Mouse (Mus musculus) embryonic facial prominence, embryonic 11.5 days (tissue): ENCODE data around the gene Cox4i2. TPM values are rescaled to one million over a fixed set of nuclear protein-coding genes. Genes with fewer than 3 reads are reported as not detected.

ENCODE experiments used
- ATAC-seq: fragments of 200-750 bp; cut with Nextera tagmentation; replicated peaks from 2 replicates; pipeline ENCODE4 v1.8.0; 2017; ENCODE audit warnings: low read depth; ENCODE audit not compliant: insufficient number of reproducible peaks, low FRiP score, low TSS enrichment
- DNase-seq: peaks from one replicate; pipeline ENCODE4 v3.0.0-alpha.2; 2015; ENCODE audit warnings: low spot score
- H3K27ac ChIP-seq: fragments of 300-500 bp; sonication (generic); replicated peaks from 2 replicates; pipeline ENCODE4 v1.5.1; 2014; ENCODE audit warnings: mild to moderate bottlenecking, low read depth, low read length, control low read depth
- H3K27me3 ChIP-seq: fragments of 300-500 bp; sonication (generic); 2 replicates; pipeline ENCODE4 v1.6.1; 2014; ENCODE audit warnings: mild to moderate bottlenecking, low read length, moderate library complexity, mixed read lengths; ENCODE audit not compliant: control insufficient read depth, insufficient read depth
- H3K36me3 ChIP-seq: fragments of 300-500 bp; sonication (generic); replicated peaks from 2 replicates; pipeline ENCODE4 v1.6.1; 2014; ENCODE audit warnings: low read depth, mild to moderate bottlenecking, low read length, moderate library complexity, mixed read lengths; ENCODE audit not compliant: control insufficient read depth, insufficient read depth
- H3K4me1 ChIP-seq: fragments of 300-500 bp; sonication (generic); 2 replicates; pipeline ENCODE4 v1.6.1; 2014; ENCODE audit warnings: low read length, mixed read lengths; ENCODE audit not compliant: control insufficient read depth, insufficient read depth
- H3K4me2 ChIP-seq: fragments of 300-500 bp; sonication (generic); 2 replicates; pipeline ENCODE4 v1.6.1; 2014; ENCODE audit warnings: low read depth, mild to moderate bottlenecking, control low read depth, low read length, moderate library complexity
- H3K4me3 ChIP-seq: fragments of 300-500 bp; sonication (generic); 2 replicates; pipeline ENCODE4 v1.5.1; 2014; ENCODE audit warnings: low read depth, low read length, control low read depth
- H3K9ac ChIP-seq: fragments of 300-500 bp; sonication (generic); replicated peaks from 2 replicates; pipeline ENCODE4 v1.6.1; 2014; ENCODE audit warnings: mild to moderate bottlenecking, control low read depth, low read length
- H3K9me3 ChIP-seq: fragments of 300-500 bp; sonication (generic); replicated peaks from 2 replicates; pipeline ENCODE4 v1.6.1; 2016; ENCODE audit warnings: mild to moderate bottlenecking, low read length, inconsistent platforms, mixed read lengths; ENCODE audit not compliant: control insufficient read depth
- WGBS: fragments of 180-500 bp; shearing (Covaris S2); extraction: QIAGEN DNeasy Blood & Tissue Kit; methylation state at CpG from one replicate; pipeline ENCODE4 v1.1.7; 2014; 5-methylcytosine and 5-hydroxymethylcytosine counted together
- polyA plus RNA-seq: library from polyadenylated mRNA; unstranded; fragments of >200 nt; fragmentation: Nextera tagmentation; extraction: Ambion mirVana; gene quantifications from 2 replicates; pipeline ENCODE4 v1.2.1, GENCODE M21; 2014

The Cox4i2 gene
- polyA plus RNA-seq, 1 experiment from 2014 or later, result 9.8 TPM

GRCm38 (mm10) chr2:152787543-152787942, 33.6 kb downstream of the Cox4i2 start:
- no peaks in the 10 kb centered on the region for H3K27me3 ChIP-seq
- DNase-seq (no peak), ATAC-seq (no peak)
- no peaks in the 10 kb centered on the region for H3K36me3 ChIP-seq
- H3K9ac ChIP-seq, result no peak overlapping the region
- no peak overlapping the region for H3K4me2 ChIP-seq
- no peak overlapping the region for H3K27ac ChIP-seq
- no peak overlapping the region for H3K4me3 ChIP-seq
- WGBS, result 94% methylated on average over 6 of the region's 6 CpGs
- H3K9me3 ChIP-seq, result no peaks in the 10 kb centered on the region
- H3K4me1 ChIP-seq, result no peaks in the 10 kb centered on the region

- ATAC-seq (no peak), DNase-seq (no peak)
- no peaks in the 10 kb centered on the region for H3K36me3 ChIP-seq
- no peaks in the 10 kb centered on the region for H3K27me3 ChIP-seq
- no peak overlapping the region for H3K4me3 ChIP-seq
- no peaks in the 10 kb centered on the region for H3K4me1 ChIP-seq
- H3K4me2 ChIP-seq, result no peak overlapping the region
- no peaks in the 10 kb centered on the region for H3K9me3 ChIP-seq
- H3K9ac ChIP-seq, result no peak overlapping the region
- H3K27ac ChIP-seq, result no peak overlapping the region
- 77% methylated on average over 6 of the region's 6 CpGs for WGBS
Observed at GRCm38 (mm10) chr2:152788892-152789421, 35.0 kb downstream of the Cox4i2 start.

GRCm38 (mm10) chr2:152789591-152789999, 35.6 kb downstream of the Cox4i2 start:
- peak overlapping the region; percentile 38; the same call in 1 of the 2 replicates for H3K27ac ChIP-seq

GRCm38 (mm10) chr2:152792461-152792860, 38.5 kb downstream of the Cox4i2 start:
- H3K4me3 ChIP-seq, result no peak overlapping the region
- no peak overlapping the region for H3K27ac ChIP-seq
- no peaks in the 10 kb centered on the region for H3K27me3 ChIP-seq
- H3K4me2 ChIP-seq, result no peak overlapping the region
- H3K36me3 ChIP-seq, result no peaks in the 10 kb centered on the region
- no peak for DNase-seq
- no peak for ATAC-seq
- H3K4me1 ChIP-seq, result no peaks in the 10 kb centered on the region
- whole genome bisulfite sequencing, result 55% methylated on average over 2 of the region's 2 CpGs
- no peak overlapping the region for H3K9ac ChIP-seq
- H3K9me3 ChIP-seq, result no peaks in the 10 kb centered on the region

More at GRCm38 (mm10) chr2:152789591-152789999, 35.6 kb downstream of the Cox4i2 start:
- Histone ChIP-seq H3K4me3 (no peak overlapping the region), H3K36me3 (no peaks in the 10 kb centered on the region), H3K4me2 (no peak overlapping the region), H3K4me1 (no peaks in the 10 kb centered on the region), H3K27me3 (no peaks in the 10 kb centered on the region), H3K9me3 (no peaks in the 10 kb centered on the region), H3K9ac (no peak overlapping the region)
- DNase-seq, result no peak
- 63% methylated on average over 4 of the region's 4 CpGs for WGBS
- 0 out of 2 replicates have a peak, but pooled peaks have one; percentile 46 for ATAC-seq

- WGBS, result 88% methylated on average over 5 of the region's 5 CpGs
- DNase-seq, result no peak
- H3K9ac ChIP-seq, result no peak overlapping the region
- no peak overlapping the region for H3K4me2 ChIP-seq
- H3K9me3 ChIP-seq, result no peaks in the 10 kb centered on the region
- no peak overlapping the region for H3K4me3 ChIP-seq
- H3K36me3 ChIP-seq, result no peaks in the 10 kb centered on the region
- no peaks in the 10 kb centered on the region for H3K27me3 ChIP-seq
- ATAC-seq, result no peak
- no peak overlapping the region for H3K27ac ChIP-seq
- no peaks in the 10 kb centered on the region for H3K4me1 ChIP-seq
Observed at GRCm38 (mm10) chr2:152793381-152793780, 39.4 kb downstream of the Cox4i2 start.

GRCm38 (mm10) chr2:152794281-152794827, 40.4 kb downstream of the Cox4i2 start:
- DNase-seq, result no peak
- no peak for ATAC-seq
- 78% methylated on average over 9 of the region's 9 CpGs for WGBS
- Histone ChIP-seq H3K9ac (no peak overlapping the region), H3K4me2 (no peak overlapping the region), H3K27ac (no peak overlapping the region), H3K27me3 (no peaks in the 10 kb centered on the region), H3K36me3 (no peaks in the 10 kb centered on the region), H3K4me1 (no peaks in the 10 kb centered on the region), H3K4me3 (no peak overlapping the region), H3K9me3 (no peaks in the 10 kb centered on the region)

GRCm38 (mm10) chr2:152797589-152797988, 43.6 kb downstream of the Cox4i2 start:
- no peaks in the 10 kb centered on the region for H3K4me1 ChIP-seq
- no peak for DNase-seq
- ATAC-seq, result no peak
- no peak overlapping the region for H3K27ac ChIP-seq
- WGBS, result 94% methylated on average over 1 of the region's 1 CpGs
- H3K27me3 ChIP-seq, result no peaks in the 10 kb centered on the region
- no peak overlapping the region for H3K9ac ChIP-seq
- H3K36me3 ChIP-seq, result no peaks in the 10 kb centered on the region
- no peak overlapping the region for H3K4me3 ChIP-seq
- no peaks in the 10 kb centered on the region for H3K9me3 ChIP-seq
- no peak overlapping the region for H3K4me2 ChIP-seq

GRCm38 (mm10) chr2:152799954-152800761, 46.2 kb downstream of the Cox4i2 start:
- H3K27me3 ChIP-seq, result no peaks in the 10 kb centered on the region
- H3K36me3 ChIP-seq, result no peaks in the 10 kb centered on the region
- no peak for ATAC-seq
- WGBS, result 72% methylated on average over 7 of the region's 7 CpGs
- H3K4me1 ChIP-seq, result peaks cover 8% of the 10 kb centered on the region
- H3K4me3 ChIP-seq, result no peak overlapping the region
- no peak overlapping the region for H3K9ac ChIP-seq
- no peak overlapping the region for H3K4me2 ChIP-seq
- H3K27ac ChIP-seq, result no peak overlapping the region
- H3K9me3 ChIP-seq, result no peaks in the 10 kb centered on the region
- no peak for DNase-seq
